Mouse (Mus musculus): ENCODE results near the gene Fut11. TPM values are rescaled to one million over a fixed set of nuclear protein-coding genes. Genes with fewer than 3 reads are reported as not detected.
"Not testable (repeated sequence)": the region's sequence is repeated elsewhere in the genome, so short reads cannot be mapped to it uniquely, and the experiment has no call there.

Fut11 gene
- polyA plus RNA-seq, 1 experiment from 2014 or later, result 6.3 TPM

- WGBS (ENCODE audit: missing documents), result 42% methylated on average over 13 of the region's 13 CpGs
- Histone ChIP-seq H3K4me3 (ENCODE audit: inconsistent target) (peak overlapping the region; percentile 31; the same call in 1 of the 2 replicates), H3K27ac (peak overlapping the region; percentile 12; the same call in 1 of the 2 replicates), H3K36me3 (ENCODE audit: inconsistent target) (peaks cover 33% of the 10 kb centered on the region), H3K79me2 (ENCODE audit: inconsistent target) (peaks cover 36% of the 10 kb centered on the region)
Measured at GRCm38 (mm10) chr14:20694185-20694883, 434 bp upstream of the Fut11 start.

DNA sequence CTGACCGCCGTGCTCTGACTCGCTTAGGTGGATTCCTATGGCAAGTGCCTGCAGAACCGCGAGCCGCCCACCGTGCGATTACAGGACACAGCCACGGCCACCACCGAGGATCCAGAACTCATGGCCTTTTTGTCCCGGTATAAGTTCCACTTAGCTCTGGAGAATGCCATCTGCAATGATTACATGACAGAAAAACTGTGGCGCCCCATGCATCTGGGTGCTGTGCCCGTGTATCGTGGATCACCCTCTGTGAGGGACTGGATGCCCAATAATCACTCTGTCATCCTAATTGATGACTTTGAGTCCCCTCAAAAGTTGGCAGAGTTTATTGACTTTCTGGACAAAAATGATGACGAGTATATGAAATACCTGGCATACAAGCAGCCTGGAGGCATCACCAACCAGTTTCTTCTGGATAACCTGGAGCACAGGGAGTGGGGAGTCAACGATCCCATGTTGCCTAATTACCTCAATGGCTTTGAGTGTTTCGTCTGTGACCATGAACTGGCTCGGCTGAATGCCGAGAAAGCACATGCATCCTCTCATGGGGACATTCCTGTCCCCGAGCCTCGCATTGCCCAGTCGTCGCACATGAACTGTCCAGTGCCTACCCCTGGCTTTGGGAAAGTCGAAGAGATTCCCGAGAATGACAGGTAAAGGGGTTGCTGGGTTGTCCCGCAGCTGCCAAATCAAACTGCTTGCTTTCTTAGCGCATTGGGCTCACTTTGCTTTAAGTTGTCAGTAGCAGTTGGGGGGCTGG, 1.2 kb downstream of the Fut11 start:
- H3K27ac ChIP-seq, result no peak overlapping the region
- H3K4me3 ChIP-seq (ENCODE audit: inconsistent target), result peak overlapping the region; percentile 31
- H3K36me3 ChIP-seq (ENCODE audit: inconsistent target), result peaks cover 25% of the 10 kb centered on the region
- 29% methylated on average over 24 of the region's 27 CpGs for WGBS (ENCODE audit: missing documents)
- peaks cover 53% of the 10 kb centered on the region for H3K79me2 ChIP-seq (ENCODE audit: inconsistent target)

DNA sequence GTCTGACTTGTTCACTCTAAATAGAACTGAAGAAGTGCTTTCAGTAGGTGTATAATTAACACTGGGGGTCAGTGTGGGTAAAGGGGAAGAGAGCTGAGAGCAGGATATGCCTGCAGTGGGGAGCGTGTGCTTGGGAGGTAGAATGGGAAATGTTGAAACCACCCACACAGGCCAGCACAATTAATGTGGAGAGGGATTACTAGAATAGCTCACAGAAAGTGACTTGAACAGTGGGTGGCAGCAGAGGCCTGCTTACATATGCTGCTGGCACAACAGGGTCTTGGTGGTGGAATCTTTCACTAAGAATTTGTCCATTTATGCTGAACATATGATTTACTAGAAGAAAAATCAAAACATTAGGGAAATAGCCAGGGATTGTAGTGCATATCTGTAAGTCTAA, 2.2 kb downstream of the Fut11 start:
- WGBS (ENCODE audit: missing documents), result 5% methylated on average over 1 of the region's 1 CpGs
- no peak overlapping the region for H3K4me3 ChIP-seq (ENCODE audit: inconsistent target)
- H3K79me2 ChIP-seq (ENCODE audit: inconsistent target), result peaks cover 63% of the 10 kb centered on the region
- no peak overlapping the region for H3K27ac ChIP-seq
- peaks cover 16% of the 10 kb centered on the region for H3K36me3 ChIP-seq (ENCODE audit: inconsistent target)

DNA sequence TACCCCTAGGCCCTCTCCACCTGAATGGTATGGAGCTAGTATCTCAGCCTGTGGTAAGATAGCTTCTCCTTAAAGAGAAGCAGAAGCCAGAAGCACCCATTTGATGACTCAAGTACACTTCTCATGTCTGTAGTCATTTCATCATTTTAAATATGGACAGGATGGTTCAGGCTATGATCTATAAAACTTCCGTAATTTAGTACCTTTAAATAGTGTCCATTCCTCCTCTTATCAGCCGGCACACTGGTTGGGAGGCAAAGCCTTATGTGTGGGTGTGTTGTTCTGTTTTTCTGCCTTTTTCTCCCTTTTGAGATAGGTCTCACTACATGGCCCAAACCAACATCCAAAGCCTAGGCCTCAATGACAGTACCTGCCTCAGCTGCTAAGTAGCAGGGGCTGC, 3.7 kb downstream of the Fut11 start:
- no peak overlapping the region for H3K4me3 ChIP-seq (ENCODE audit: inconsistent target)
- H3K27ac ChIP-seq, result no peak overlapping the region
- peaks cover 1% of the 10 kb centered on the region; the same call in 1 of the 2 replicates for H3K36me3 ChIP-seq (ENCODE audit: inconsistent target)
- WGBS (ENCODE audit: missing documents), result 83% methylated on average over 2 of the region's 2 CpGs
- peaks cover 76% of the 10 kb centered on the region for H3K79me2 ChIP-seq (ENCODE audit: inconsistent target)

GRCm38 (mm10) chr14:20700362-20700761, 5.6 kb downstream of the Fut11 start:
- 96% methylated on average over 3 of the region's 3 CpGs for WGBS (ENCODE audit: missing documents)
- Histone ChIP-seq H3K36me3 (ENCODE audit: inconsistent target) (no peaks in the 10 kb centered on the region), H3K4me3 (ENCODE audit: inconsistent target) (no peak overlapping the region), H3K79me2 (ENCODE audit: inconsistent target) (peaks cover 88% of the 10 kb centered on the region), H3K27ac (no peak overlapping the region)

GRCm38 (mm10) chr14:20701554-20701953, 6.8 kb downstream of the Fut11 start:
- Histone ChIP-seq H3K36me3 (ENCODE audit: inconsistent target) (no peaks in the 10 kb centered on the region), H3K4me3 (ENCODE audit: inconsistent target) (peak overlapping the region; percentile 96; the same call in 1 of the 2 replicates), H3K79me2 (ENCODE audit: inconsistent target) (peaks cover 79% of the 10 kb centered on the region), H3K27ac (no peak overlapping the region)
- WGBS (ENCODE audit: missing documents), result 85% methylated on average over 8 of the region's 8 CpGs

- peak overlapping the region; percentile 96 for H3K4me3 ChIP-seq (ENCODE audit: inconsistent target)
- no peaks in the 10 kb centered on the region for H3K36me3 ChIP-seq (ENCODE audit: inconsistent target)
- 17% methylated on average over 15 of the region's 15 CpGs for WGBS (ENCODE audit: missing documents)
- H3K79me2 ChIP-seq (ENCODE audit: inconsistent target), result peaks cover 72% of the 10 kb centered on the region
- H3K27ac ChIP-seq, result peak overlapping the region; percentile 65
Measured at GRCm38 (mm10) chr14:20702096-20702740, 7.5 kb downstream of the Fut11 start.

DNA sequence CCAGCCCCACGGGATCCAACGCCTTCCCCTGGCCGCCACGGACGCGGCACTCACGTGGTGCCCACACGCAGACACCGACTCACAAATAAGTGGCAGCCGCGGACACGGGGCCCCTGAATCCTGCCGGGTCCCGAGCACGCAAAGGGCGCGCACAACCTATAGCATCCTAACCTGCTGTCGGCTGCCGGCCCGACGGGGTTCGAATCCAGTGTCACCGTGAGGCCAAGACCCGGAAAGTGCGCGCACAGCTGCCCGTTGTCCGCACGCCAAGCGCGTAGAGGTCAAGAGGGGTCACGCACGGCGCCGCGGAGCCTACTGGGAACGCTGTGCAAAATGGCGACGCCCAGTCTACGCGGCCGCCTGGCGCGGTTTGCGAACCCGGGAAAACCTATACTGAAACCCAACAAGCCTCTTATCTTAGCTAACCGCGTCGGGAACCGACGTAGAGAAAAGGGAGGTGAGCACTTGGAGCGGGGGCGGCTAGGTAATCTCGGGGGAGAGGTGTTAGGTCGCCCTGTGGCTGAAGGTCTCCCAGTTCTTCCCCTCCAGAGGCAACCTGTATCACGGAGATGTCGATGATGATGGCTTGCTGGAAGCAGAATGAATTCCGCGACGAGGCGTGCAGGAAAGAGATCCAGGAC, 8.1 kb downstream of the Fut11 start, which contains the start of gene Chchd1:
TSS of gene Chchd1 (plus strand) at position 266 of the 641 bp plus-strand sequence.
- under 1% methylated on average over 61 of the region's 61 CpGs for WGBS (ENCODE audit: missing documents)
- Histone ChIP-seq H3K79me2 (ENCODE audit: inconsistent target) (peaks cover 68% of the 10 kb centered on the region), H3K4me3 (ENCODE audit: inconsistent target) (peak within 1 kb of the TSS; percentile 96), H3K27ac (peak within 1 kb of the TSS; percentile 65), H3K36me3 (ENCODE audit: inconsistent target) (no peaks in the 10 kb centered on the region)

GRCm38 (mm10) chr14:20703461-20703860, 8.7 kb downstream of the Fut11 start:
- not testable (repeated sequence) for H3K36me3 ChIP-seq (ENCODE audit: inconsistent target)
- H3K27ac ChIP-seq, result peak overlapping the region; percentile 65
- 17% methylated on average over 6 of the region's 8 CpGs for WGBS (ENCODE audit: missing documents)
- peaks cover 68% of the 10 kb centered on the region for H3K79me2 ChIP-seq (ENCODE audit: inconsistent target)
- peak overlapping the region; percentile 96 for H3K4me3 ChIP-seq (ENCODE audit: inconsistent target)

GRCm38 (mm10) chr14:20707201-20708190, 12.7 kb downstream of the Fut11 start, which contains the start of gene Zswim8:
Gene Zswim8, plus strand, starts transcription at chr14:20707552.
- peak within 1 kb of the TSS; percentile 65 for H3K27ac ChIP-seq
- H3K79me2 ChIP-seq (ENCODE audit: inconsistent target), result peaks cover 60% of the 10 kb centered on the region
- H3K4me3 ChIP-seq (ENCODE audit: inconsistent target), result peak within 1 kb of the TSS; percentile 77
- H3K36me3 ChIP-seq (ENCODE audit: inconsistent target), result peaks cover 21% of the 10 kb centered on the region
- under 1% methylated on average over 62 of the region's 80 CpGs for WGBS (ENCODE audit: missing documents)

- peaks cover 28% of the 10 kb centered on the region for H3K36me3 ChIP-seq (ENCODE audit: inconsistent target)
- peak overlapping the region; percentile 41 for H3K27ac ChIP-seq
- peaks cover 55% of the 10 kb centered on the region for H3K79me2 ChIP-seq (ENCODE audit: inconsistent target)
Measured at GRCm38 (mm10) chr14:20708239-20708638, 13.5 kb downstream of the Fut11 start.

GRCm38 (mm10) chr14:20713832-20714231, 19.1 kb downstream of the Fut11 start:
- Histone ChIP-seq H3K79me2 (ENCODE audit: inconsistent target) (peaks cover 28% of the 10 kb centered on the region), H3K27ac (no peak overlapping the region), H3K36me3 (ENCODE audit: inconsistent target) (peaks cover 84% of the 10 kb centered on the region), H3K4me3 (ENCODE audit: inconsistent target) (no peak overlapping the region)
- WGBS (ENCODE audit: missing documents), result 95% methylated on average over 11 of the region's 11 CpGs

More at GRCm38 (mm10) chr14:20708239-20708638, 13.5 kb downstream of the Fut11 start:
- H3K4me3 ChIP-seq (ENCODE audit: inconsistent target), result peak overlapping the region; percentile 77
- 10% methylated on average over 10 of the region's 10 CpGs for WGBS (ENCODE audit: missing documents)

- no peak overlapping the region for H3K27ac ChIP-seq
- no peaks in the 10 kb centered on the region for H3K79me2 ChIP-seq (ENCODE audit: inconsistent target)
- peaks cover 99% of the 10 kb centered on the region for H3K36me3 ChIP-seq (ENCODE audit: inconsistent target)
- 94% methylated on average over 10 of the region's 10 CpGs for WGBS (ENCODE audit: missing documents)
- H3K4me3 ChIP-seq (ENCODE audit: inconsistent target), result no peak overlapping the region
Measured at GRCm38 (mm10) chr14:20718443-20718842, 23.7 kb downstream of the Fut11 start.
